Mouse (Mus musculus): ENCODE measurements around the gene E030018B13Rik.

Gene E030018B13Rik

GRCm38 (mm10) chr7:63937236-63938065 lies 20.8 kb downstream of the E030018B13Rik start:
- DNase-seq (ENCODE audit: low read depth, low spot score) = peak; percentile 81

GRCm38 (mm10) chr7:63938066-63938913 lies 21.6 kb downstream of the E030018B13Rik start:
- no peak for DNase-seq (ENCODE audit: low read depth, low spot score)

GRCm38 (mm10) chr7:63938914-63939396 lies 22.3 kb downstream of the E030018B13Rik start, which contains the start of gene Klf13:
Klf13 (minus strand) TSS chr7:63938915.
- peak; percentile 100 for DNase-seq (ENCODE audit: low read depth, low spot score)

GRCm38 (mm10) chr7:63939397-63939951 lies 22.8 kb downstream of the E030018B13Rik start:
- DNase-seq (ENCODE audit: low read depth, low spot score) = peak; percentile 78

- DNase-seq (ENCODE audit: low read depth, low spot score) = no peak
Observed at GRCm38 (mm10) chr7:63940321-63940720, 23.7 kb downstream of the E030018B13Rik start.

GRCm38 (mm10) chr7:63941050-63941449 lies 24.4 kb downstream of the E030018B13Rik start:
- no peak for DNase-seq (ENCODE audit: low read depth, low spot score)

- DNase-seq (ENCODE audit: low read depth, low spot score) = no peak
Observed at GRCm38 (mm10) chr7:63941501-63941900, 24.8 kb downstream of the E030018B13Rik start.

GRCm38 (mm10) chr7:63943946-63944345 lies 27.3 kb downstream of the E030018B13Rik start:
- DNase-seq (ENCODE audit: low read depth, low spot score) = no peak

GRCm38 (mm10) chr7:63947514-63948487 lies 31.1 kb downstream of the E030018B13Rik start:
- peak; percentile 86 for DNase-seq (ENCODE audit: low read depth, low spot score)

GRCm38 (mm10) chr7:63949176-63949575 lies 32.5 kb downstream of the E030018B13Rik start:
- no peak for DNase-seq (ENCODE audit: low read depth, low spot score)

GRCm38 (mm10) chr7:63950931-63951607 lies 34.4 kb downstream of the E030018B13Rik start:
- no peak for DNase-seq (ENCODE audit: low read depth, low spot score)

GRCm38 (mm10) chr7:63952077-63952898 lies 35.6 kb downstream of the E030018B13Rik start:
- peak; percentile 40 for DNase-seq (ENCODE audit: low read depth, low spot score)

- no peak for DNase-seq (ENCODE audit: low read depth, low spot score)
Observed at GRCm38 (mm10) chr7:63955440-63955839, 38.8 kb downstream of the E030018B13Rik start.

GRCm38 (mm10) chr7:63956138-63956823 lies 39.6 kb downstream of the E030018B13Rik start:
- peak; percentile 82 for DNase-seq (ENCODE audit: low read depth, low spot score)

- peak; percentile 99 for DNase-seq (ENCODE audit: low read depth, low spot score)
Observed at GRCm38 (mm10) chr7:63956981-63957713, 40.5 kb downstream of the E030018B13Rik start.

GRCm38 (mm10) chr7:63957872-63958640 lies 41.4 kb downstream of the E030018B13Rik start:
- peak; percentile 54 for DNase-seq (ENCODE audit: low read depth, low spot score)

- DNase-seq (ENCODE audit: low read depth, low spot score) = no peak
Observed at GRCm38 (mm10) chr7:63963632-63964031, 47.0 kb downstream of the E030018B13Rik start.

Data from ES-CJ7 (cell line).